Mouse (Mus musculus): ENCODE data around the gene Tm2d1.
"Not testable (repeated sequence)": the region's sequence is repeated elsewhere in the genome, so short reads cannot be mapped to it uniquely, and the experiment has no call there.

Tm2d1 gene

DNA sequence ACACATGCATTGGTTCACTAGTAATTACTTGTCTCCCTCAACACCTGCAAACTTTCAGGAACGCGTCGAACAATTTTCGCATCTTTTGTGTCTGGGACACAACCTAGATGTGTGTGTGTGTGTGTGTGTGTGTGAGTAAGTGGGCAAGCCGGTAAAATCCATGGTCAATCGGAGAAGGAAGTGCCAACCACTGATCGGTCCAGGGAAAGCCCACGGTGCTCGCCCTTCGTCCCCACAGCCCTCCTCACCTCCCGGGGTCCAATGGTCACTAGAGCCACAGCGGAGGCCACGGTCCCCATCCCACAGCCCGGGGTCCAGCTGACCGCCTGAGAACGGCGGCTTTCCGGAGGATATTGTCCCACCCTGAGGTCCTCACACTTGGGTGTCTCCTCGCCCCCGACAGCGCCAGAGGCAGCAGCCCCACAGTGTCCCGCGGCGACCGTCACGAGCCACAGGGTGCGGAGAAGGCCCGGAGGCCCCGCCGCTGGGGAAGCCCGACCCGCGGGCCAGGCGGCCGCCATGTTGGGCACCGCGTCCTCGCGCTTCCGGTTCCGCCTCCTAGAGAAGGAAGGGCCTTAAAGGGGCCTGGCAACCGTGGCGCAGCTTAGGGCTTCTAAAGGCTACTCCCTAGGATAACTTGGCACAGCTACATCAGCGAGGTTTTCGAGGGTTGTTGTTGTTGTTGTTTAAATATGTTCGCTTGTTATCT is at the start of gene Tm2d1:
Gene Tm2d1, minus strand, starts transcription at position 591 of the 709 bp plus-strand sequence.
- DNase-seq, result peak; percentile 73

DNA sequence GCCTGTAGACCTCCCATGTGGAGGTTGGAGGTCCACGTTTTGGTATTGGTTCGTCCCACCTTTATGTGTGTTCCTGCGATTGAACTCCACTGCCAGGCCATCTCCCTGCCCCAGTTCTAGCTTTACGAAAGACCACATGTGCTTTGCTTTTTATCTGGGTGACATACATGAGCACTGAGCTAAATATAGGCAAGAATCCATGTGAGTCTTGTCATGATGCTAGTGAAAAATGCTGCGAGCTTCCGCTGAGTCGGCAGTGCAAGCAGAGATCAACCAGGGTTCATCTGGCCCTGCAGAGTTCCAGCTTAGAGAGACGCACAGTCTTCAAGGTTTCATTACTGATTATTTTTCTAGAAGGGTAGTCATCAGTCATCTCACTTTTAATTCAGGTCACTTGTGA is 45.3 kb upstream of the Tm2d1 start:
- DNase-seq, result no peak

DNA sequence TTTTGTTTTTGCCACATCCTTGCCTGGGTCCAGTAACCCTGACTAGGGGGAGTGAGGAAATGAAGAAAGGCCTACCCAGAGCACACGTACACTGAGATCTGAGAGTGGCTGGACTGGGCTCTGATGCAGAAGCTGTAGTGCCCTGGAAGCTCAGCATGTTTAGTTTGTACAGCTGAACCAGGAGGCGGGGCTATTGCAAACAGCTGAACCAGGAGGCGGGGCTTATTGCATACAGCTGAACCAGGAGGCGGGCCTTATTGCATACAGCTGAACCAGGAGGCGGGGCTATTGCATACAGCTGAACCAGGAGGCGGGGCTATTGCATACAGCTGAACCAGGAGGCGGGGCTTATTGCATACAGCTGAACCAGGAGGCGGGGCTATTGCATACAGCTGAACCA is 32.0 kb upstream of the Tm2d1 start:
- not testable (repeated sequence) for DNase-seq

DNA sequence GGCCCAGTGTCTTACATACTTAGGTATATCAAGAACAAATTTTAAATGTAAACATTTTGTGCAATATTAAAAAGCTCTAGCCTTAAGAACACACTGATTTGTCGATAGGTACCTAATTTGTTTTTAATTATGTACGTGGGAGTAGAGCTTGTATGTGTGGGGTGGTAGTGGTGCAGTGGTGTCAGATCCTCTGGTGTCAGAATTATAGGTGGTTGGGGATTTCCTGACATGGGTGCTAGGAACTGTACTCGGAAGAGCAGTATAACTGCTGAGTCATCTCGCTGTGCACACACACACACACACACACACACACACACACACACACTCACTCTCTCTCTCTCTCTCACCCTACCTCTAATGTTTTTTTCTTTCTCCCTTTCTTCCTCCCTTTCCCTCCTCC is 25.3 kb upstream of the Tm2d1 start:
- DNase-seq, result no peak

DNA sequence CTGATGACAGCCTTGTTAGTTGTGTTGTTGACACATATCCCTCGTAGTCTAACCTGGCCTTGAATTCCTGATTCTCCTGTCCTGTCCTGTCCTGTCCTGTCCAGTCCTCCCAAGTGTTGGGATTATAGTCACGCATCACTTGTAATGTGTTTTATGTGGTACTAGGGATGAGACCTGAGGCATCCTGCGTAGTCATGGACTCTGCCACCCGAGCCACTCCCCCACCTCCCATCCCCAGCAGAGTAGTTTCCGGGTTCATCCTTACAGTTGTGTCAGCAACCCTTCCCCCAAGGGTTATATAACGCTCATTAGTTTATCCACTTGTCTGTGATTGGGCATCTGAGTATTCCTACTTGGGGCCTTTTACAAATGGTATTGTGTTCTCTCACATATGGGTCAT is 21.3 kb upstream of the Tm2d1 start:
- no peak for DNase-seq

DNA sequence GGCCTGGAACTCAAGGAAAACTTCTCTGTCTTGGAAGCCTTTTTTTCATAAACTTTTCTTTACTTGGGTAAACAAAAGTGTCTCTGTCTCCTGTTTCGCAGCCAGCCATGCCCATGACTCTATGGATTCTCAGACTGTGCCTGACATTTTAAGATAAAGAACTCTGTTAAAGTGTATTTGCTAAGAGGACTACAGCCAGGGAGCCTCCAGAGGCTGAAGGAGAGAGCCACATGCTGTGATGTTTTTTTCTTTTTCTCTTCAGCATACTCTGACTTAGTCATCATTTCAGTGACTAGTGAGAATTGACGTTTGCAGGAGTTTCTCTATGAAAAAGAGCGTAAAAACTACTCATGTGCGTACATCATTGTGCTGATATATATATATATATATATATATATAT is 20.4 kb upstream of the Tm2d1 start:
- DNase-seq, result no peak

DNA sequence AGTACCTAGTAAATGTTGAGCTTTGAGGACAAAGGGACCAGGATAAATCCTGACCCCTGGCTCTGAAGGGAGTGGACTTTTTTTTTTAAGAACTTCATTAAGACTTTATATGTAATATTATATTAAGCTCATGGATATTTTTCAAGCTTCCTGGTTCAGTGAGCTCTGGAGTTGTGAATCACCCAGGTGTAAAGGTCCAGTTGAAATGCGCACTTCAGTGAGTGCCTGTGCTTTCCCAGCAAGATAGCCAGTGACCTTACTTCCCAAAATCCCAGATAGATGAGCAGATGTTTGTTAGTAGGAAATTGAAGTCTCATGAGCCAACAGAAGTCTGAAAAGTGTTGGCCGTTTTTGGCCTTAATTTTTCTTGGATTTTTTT is 18.5 kb upstream of the Tm2d1 start:
- DNase-seq, result no peak

DNA sequence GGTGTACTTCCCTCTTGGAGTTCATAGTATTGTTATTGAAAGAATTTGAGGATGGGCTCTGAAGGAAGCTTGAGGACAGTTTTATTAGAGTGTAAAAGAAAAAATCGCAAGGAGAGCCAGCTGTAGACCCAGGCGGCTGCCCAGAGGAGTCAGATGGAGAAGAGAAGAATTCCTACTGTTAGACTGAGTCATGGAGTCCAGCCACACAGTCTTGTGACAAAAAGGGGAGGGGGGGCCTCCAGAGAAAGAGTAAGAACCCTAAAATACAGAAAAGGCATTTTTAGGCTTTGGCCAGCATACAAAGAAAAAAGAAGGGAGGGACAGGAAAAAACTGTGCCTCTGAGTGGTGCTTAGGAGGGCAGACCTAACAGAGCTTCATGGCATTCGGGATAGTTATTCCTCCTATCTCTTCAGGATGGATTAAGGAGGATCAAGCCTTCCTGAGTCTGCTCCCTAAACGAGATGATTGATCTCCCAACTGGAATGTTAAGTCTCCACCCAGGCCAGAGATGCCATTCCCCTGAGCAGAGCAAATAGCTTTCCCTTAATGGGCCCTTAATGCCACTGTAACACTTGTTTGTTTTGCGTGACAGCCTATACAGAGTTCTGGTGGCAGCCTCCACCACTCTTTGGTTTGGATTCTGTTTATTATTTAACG is 17.9 kb upstream of the Tm2d1 start:
- no peak for DNase-seq

DNA sequence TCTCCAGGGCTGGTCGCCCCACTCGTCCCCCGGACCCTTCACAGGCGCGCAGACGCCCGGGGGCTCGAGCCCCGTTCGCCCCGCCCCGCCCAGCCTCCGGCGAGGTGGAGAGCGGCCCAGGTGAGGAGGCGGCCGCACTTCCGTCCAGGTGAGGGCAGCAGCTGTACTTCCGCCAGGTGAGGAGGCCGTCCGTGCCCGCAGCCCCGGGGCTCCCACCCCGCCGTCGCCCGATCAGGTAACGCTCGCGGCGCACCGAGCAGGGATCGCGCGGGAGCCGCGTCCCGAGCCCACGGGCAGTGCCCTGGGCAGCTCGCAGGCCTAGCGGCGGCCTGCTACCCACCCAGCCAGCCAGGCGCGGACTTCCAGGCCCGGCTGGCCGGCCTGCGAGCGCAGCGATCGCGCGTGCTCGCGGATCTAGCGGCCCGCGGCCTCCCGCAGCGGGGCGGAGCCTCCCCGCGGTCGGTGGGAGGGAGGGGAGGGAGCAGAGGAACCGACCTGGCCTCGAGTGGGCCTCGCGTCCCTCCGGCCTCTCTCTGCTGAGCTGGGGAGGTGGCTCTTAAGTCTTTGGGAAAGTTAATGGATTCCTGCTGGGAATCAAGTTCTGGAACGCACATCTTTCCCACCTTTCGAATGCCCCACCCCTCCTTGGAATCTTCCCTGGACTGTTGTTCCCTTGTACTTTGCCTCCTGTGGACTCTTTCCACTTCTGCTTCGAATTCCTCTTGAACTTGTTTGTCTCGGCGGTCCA is 12.8 kb upstream of the Tm2d1 start, which contains the start of gene Patj:
Gene Patj, plus strand, starts transcription at position 96 of the 748 bp plus-strand sequence.
- peak; percentile 68 for DNase-seq

DNA sequence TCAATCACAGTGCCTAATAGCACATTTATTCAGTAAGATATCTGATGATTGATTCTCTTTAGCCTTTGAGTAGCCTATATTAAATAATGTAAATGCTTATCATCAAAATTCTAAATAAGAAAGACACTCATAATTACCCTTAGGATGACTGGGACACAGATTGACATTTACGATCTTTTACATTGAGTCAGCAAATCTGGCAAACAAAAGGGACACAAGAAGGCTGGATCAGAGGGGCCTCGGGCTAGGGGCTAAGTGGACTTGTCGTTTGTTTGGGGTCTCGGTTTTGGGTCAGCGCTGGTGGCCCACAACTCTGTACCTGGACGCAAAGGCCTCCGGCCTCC is 12.2 kb upstream of the Tm2d1 start:
- no peak for DNase-seq

DNA sequence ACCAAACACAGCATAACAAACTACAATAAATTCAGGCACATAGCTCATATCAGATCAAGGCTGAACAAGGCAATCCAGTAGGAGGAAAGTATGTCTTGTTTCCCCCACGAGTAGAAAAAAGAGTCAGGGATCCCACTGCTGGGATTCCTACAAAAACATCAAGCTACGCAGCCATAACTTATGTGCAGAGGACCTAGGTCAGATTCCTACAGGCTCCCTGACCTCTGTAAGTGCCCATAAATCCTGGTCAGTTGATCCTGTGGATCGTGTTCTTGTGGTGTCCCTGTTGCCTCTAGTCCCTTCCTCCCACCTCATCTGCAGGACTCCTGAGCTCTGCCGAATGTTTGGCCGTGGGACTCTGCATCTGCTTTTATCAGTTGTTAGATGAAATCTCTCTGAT is 1.9 kb upstream of the Tm2d1 start:
- no peak for DNase-seq

DNA sequence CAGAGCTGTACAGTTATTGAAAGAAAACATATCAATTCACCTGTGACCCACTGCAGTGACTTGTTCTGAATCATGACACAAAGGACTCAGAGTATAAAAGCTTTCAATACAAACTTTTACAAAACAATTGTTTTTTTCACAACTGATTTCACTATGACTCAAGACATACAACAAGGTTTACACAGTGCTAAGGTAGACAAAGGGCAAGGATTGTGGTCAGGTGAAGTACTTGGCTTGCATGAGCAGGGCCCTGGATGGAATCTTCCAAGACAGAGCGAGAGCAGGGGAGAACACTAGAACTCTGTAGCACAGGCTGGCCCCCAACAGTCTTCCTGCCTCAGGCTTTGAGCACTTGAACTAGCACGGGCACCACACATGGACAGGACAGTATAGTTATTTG is 6.2 kb downstream of the Tm2d1 start:
- no peak for DNase-seq

DNA sequence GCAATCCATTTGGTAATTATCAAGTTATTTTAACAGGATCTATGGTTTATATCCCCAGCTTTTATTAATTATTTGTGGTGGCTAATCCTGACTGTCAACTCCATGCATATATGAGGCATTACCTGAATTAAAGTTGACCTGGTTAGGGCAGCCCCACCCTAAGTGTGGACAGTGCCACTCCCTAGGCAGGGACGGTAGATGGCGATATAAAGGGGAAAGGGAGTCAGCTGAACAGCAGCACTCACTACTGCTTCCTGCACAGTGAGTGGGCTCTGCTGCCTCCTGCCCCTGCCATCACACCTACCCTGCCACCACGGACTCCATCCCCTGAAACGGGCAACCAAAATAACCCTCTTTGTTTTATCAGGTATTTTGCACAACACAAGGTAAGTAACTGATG is 7.7 kb downstream of the Tm2d1 start:
- DNase-seq, result no peak

DNA sequence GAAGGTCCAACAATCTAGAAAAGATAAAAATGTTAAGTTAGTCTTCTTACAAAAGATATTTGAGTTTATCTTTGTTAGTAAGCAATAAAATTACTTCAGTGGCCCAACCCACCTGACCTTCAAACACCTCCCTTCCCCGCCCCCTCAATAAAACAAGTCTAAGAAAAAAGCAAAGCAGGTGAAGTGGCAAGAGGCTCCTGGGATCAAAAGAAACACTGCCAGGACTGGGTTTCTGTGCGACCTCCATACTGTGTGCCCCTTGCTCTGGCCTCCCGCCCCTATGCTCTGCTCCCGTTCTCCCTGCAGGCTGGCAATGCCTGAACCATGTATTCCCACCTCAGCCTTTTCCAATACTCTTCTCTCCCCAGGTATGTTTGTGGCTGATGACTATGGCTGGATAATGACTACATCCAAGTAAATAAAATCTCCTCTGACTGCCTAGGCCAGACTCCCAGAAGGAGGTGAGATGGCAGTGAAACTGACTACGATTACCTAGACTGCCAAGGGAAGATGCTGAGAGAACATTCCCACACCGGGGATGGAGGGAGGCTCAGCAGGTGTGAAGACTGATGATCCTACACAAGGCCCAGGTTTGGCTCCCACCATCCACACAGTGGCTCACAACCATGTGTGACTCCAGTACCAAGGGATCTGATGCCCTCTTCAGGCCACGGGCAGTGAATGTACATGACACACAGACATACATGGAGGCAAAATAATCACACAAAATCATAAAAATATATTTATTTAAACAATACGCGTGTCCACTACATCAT is 24.9 kb downstream of the Tm2d1 start:
- no peak for DNase-seq

DNA sequence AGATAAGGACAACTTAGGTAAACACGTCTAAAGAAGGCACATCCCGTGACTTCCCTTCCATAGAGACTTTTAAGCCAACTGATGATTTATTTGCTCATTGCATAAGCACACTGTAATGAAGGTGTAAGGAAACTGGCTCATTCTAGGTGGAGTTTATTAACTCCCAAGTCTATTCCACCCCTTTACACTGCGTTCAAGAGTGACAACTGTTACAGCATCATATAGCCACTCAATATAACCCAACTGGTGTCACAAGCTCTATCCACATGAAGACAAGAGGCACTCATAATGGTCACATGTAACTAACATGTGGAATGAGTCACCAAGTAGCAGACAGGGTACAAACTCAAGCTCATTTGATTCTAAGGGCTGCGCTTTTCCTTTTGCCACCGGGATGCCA is 34.5 kb downstream of the Tm2d1 start:
- no peak for DNase-seq

DNA sequence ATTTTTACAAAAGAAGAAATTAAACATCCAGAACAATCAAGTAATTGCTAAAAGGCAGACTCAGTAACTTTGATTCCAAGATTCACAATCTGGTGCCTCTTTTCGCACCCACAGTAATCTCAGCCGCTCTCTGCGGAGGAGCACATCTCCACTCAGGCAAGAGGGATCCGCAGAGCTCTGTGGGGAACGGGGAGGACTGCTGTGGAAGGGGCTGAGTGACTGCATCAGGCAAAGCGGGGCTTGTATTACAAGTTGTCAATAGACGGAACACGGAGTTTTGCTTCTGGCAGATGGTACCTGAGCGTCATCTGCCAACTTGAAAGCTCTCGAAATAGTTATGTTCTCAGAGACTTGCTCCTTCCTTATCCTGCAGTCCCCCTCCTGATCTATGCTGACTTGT is 37.3 kb downstream of the Tm2d1 start:
- no peak for DNase-seq

DNA sequence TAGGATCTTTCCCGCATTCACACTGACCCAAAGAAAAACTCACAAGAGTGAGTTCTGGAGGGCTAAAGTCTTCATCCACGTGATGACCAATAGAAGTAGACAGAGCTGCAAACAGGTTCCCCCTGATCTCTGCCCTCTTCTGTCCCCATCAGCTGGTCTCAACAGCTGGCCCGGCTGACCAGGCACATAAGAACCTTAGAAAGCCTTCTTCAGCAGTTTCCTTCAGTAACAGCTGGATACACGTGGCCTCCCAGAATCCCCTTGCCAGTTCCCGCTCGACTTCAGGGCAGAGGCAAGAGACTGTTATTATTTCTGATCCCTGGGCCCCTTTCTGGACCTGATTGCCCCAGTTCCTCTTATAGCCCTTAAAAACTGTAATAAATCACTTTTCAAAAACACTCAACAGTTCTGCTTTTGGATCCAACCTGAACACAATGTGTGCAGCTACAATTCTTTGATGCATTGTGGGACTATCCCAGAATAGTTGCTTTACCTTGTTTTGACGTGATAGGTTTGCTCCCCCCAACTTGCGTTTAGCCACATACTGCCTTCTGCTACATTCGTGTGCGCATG is 43.0 kb downstream of the Tm2d1 start:
- DNase-seq, result no peak

DNA sequence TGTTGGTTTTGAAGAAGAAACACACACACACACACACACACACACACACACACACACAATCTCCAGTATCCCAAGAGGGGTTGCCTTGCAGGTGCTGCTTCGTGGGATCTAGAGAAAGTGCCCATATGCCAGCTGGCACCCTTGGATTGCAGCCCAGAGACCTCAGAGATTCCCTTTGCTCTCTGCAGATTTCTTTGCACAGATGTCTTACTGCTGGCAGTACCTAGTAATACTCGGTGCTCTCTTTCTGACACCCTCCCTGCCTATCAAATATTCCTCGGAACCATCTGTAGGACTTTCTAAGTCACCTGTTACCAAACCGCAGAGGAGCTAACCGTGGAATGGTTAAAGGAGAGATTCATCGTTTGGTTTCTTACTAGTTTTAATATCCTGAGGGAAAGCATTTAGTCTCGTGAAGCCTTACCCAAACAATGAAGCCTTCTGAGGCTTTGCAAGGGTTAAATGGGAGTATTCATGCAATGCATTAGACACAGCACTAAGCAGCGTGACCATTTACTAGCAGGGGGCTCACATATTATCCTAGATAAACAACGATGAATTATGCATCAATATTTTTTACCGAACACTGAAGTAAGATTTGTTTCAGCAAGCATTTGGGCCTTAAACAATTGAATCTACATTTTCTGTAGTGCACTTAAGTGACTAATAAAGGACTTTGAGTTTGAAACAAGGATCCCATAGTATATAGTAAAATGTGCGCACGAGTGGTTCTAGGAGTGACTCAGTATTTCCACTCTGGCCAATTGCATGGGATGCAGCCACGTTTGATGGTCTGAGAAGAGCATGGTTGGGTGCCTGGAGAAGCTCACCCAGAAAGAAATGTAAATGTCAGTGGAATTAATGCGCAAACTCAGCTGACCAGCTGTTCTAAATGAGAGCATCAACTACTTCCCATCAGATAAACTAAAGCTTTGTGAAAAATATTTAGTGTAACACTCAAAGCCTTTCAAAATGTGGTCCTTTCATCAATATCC is 44.2 kb downstream of the Tm2d1 start:
- no peak for DNase-seq

DNA sequence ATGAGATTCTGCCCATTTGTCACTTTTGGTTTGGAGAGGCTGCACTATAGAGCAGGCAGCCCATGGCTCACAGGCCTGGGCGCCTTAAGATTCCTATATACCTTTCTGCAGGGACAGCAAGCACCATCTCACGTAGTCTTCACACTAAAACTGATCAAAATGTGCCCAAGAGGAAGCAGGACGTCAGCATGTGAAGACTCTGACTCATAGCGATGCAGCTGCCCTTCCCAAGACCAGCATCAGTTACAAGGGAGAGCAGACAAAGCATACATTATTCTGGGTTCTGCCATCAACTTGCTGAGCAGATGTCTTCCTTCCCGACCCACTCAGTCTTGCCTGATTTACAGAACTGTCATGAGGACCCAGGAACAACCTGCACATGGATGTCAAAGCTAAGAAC is 45.9 kb downstream of the Tm2d1 start:
- DNase-seq, result no peak

DNA sequence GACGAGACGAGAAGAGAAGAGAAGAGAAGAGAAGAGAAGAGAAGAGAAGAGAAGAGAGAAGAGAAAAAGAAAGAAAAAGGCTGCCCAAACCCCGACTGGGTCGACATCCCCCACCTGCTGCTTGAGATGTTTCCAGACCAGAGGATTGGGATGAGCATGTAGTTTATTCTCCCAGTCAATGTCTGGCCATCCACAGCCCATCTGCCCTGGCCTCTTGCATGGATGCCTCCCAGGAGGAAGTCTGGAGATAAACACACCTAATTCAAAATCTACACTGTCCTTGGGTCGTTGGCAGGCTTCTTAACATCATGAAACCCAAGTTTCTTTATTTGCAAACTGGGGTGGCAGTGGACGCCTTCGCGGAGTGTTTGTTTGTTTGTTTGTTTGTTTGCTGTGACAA is 47.4 kb downstream of the Tm2d1 start:
- no peak for DNase-seq

DNA sequence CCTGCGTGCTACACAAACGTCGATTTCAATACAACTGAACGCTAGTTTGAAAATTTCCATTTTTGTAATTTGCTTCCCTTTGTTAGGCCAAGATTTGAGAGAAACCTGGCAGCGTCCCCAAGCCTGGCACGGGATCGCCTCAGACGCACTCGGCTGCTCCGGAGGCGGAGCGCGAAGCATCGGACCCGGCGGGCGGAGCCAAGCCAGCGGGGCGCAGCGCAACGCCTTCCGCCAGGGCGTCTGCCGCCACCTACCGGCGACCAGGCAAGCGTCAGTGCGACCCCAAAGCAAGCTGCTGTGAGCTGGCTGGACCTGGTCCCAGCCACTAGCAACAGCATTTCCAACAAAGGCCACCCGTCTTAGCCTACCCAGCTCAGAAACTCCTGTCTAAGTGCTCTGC is 60.9 kb downstream of the Tm2d1 start:
- DNase-seq, result peak; percentile 92

Measured in cerebellum, adult 8-10 months (tissue).